Mouse (Mus musculus): Measurements from ENCODE around the gene Aknad1. TPM values are rescaled to one million over a fixed set of nuclear protein-coding genes. Genes with fewer than 3 reads are reported as not detected.
A peak's percentile ranks its signal among the peaks of the same experiment; 100 is the strongest.

Gene Aknad1
- polyA plus RNA-seq, 1 experiment from 2014 or later, result 0.16 TPM

DNA sequence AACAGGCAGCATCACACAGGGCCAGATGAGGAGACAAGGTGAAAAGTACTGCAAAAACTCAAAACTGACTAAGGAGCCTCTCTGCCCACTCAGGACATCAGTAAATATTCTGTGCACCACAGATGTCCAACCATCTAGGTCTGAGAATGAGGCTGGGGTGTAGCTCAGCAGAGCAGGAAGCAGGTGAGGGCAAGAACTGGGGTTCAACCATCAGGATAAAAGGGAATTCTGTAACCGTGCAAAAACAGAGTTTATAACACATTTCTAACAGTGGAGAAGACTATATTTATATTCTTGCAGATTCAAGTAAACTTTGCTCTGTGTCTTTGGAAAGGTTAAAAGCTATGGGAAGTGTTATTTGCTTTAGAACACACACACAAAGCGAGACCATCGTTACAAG, 19.7 kb upstream of the Aknad1 start:
- Histone ChIP-seq H3K9ac (ENCODE audit: low read depth, low read length) (no peak overlapping the region), H3K9me3 (ENCODE audit: control insufficient read depth) (no peaks in the 10 kb centered on the region), H3K4me3 (ENCODE audit: low read depth, low read length) (no peak overlapping the region), H3K27ac (ENCODE audit: low read depth, low read length) (no peak overlapping the region), H3K4me2 (replicated peaks; ENCODE audit: low read depth) (peak overlapping the region; percentile 82; the same call in 1 of the 2 replicates), H3K27me3 (replicated peaks; ENCODE audit: control insufficient read depth, insufficient read depth, low read length) (no peaks in the 10 kb centered on the region), H3K36me3 (ENCODE audit: control insufficient read depth, insufficient read depth) (no peaks in the 10 kb centered on the region), H3K4me1 (replicated peaks; ENCODE audit: control insufficient read depth, insufficient read depth, low read length) (peaks cover 11% of the 10 kb centered on the region)
- TF ChIP-seq CTCF (IDR thresholded peaks at IDR 0.05; ENCODE audit: low read depth), result no peak
- 58% methylated on average over 3 of the region's 3 CpGs for WGBS
- no peak for ATAC-seq

DNA sequence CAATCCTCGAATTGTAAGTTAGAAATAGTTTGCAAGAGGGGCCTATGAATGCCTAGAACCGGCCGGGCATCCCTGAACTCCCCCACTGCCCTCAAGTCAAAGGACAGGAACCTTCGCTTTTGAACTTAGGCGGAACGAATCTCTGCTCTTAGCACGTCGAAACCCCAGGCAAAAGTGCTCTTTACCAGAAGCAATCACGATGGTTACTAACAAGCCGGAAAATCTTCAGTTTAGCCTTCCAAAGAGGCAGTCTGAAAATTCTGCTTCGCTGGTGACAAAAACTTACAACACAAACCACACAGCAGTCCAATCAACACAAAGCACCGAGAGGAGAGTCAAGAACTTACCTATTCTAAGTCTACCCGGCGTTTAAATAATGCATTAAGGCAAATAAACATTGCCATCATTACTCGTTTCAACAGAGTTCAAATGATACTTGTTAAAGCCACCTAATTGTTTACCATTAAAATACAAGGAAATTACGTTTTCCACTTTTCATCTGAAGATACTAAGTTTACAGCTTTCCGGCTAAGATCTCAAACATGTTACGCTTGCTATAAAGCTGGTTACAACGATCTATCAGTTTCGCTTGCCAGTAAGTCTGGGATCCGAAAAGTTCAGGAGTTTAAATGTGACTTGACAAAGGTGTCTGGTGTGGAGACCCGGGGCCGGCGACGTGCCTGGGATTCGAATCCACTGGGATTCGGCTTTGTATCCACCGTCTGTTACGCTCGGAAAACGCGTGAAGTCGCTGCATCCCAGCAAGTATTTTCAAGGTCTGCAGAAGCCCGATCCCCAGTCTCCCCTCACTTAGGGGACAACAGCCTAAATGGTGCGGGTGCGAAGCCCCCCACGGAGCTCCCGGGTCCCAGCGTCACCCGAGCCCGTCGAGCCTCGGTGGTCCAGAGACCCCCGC, 18.1 kb upstream of the Aknad1 start:
- Histone ChIP-seq H3K4me1 (replicated peaks; ENCODE audit: control insufficient read depth, insufficient read depth, low read length) (peaks cover 11% of the 10 kb centered on the region), H3K9me3 (ENCODE audit: control insufficient read depth) (no peaks in the 10 kb centered on the region), H3K27me3 (replicated peaks; ENCODE audit: control insufficient read depth, insufficient read depth, low read length) (no peaks in the 10 kb centered on the region), H3K27ac (ENCODE audit: low read depth, low read length) (peak overlapping the region; percentile 93), H3K4me3 (ENCODE audit: low read depth, low read length) (peak overlapping the region; percentile 89), H3K4me2 (replicated peaks; ENCODE audit: low read depth) (peak overlapping the region; percentile 82), H3K9ac (ENCODE audit: low read depth, low read length) (peak overlapping the region; percentile 75), H3K36me3 (ENCODE audit: control insufficient read depth, insufficient read depth) (no peaks in the 10 kb centered on the region; the same call in 1 of the 2 replicates)
- TF ChIP-seq CTCF (IDR thresholded peaks at IDR 0.05; ENCODE audit: low read depth), result peak; percentile 64
- 1% methylated on average over 42 of the region's 44 CpGs for WGBS
- ATAC-seq, result 0 out of 2 replicates have a peak, but pooled peaks have one; percentile 3

DNA sequence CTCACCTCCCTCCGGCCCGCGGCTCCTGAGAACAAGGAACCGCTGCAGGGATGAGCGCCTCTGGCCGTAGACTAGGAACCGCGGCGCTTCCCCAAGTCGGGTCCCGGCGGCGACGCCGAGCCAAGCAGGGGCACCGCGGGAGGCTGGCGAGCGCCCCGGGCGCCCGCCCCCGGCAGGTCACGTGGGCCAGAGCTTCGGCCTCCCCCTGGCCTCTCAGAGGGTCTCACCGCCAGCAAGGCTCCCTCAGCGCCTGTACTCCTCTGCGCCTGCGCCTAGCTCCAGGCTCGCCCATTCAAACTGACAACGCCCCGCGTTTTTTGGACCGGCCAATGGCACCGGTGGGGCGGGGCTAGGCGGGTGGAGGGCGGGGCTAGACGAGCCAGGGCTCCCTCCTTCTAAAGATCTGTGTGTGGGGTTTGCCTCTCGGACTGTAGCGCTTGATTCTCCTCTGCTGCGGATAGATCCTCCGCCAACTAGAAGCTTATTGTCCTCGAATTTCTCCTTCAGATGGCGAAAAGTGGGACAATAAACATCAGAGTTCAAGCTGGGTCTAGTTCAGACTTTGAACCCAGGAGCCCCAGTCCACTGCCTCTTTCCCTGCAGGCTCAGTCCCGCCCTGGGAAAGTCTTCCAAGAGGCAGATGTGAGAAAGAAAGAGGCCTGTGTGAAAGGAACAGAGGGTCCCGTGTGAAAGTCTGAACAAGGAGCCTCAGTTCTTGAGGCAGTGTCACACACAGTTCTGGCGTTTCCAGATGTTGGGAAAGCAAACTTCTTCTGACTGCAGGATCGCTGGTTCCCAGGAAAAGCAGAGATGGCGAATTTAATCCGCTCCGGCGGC, 17.2 kb upstream of the Aknad1 start, which contains the start of gene Gpsm2:
TSS of gene Gpsm2 (minus strand) at position 274 of the 837 bp plus-strand sequence.
- H3K9ac ChIP-seq (ENCODE audit: low read depth, low read length), result peak within 1 kb of the TSS; percentile 75
- peaks cover 11% of the 10 kb centered on the region; the same call in 1 of the 2 replicates for H3K4me1 ChIP-seq (replicated peaks; ENCODE audit: control insufficient read depth, insufficient read depth, low read length)
- H3K4me3 ChIP-seq (ENCODE audit: low read depth, low read length), result peak within 1 kb of the TSS; percentile 89
- peak within 1 kb of the TSS; percentile 82 for H3K4me2 ChIP-seq (replicated peaks; ENCODE audit: low read depth)
- no peaks in the 10 kb centered on the region; the same call in 1 of the 2 replicates for H3K36me3 ChIP-seq (ENCODE audit: control insufficient read depth, insufficient read depth)
- TF ChIP-seq CTCF (IDR thresholded peaks at IDR 0.05; ENCODE audit: low read depth), result no peak
- H3K9me3 ChIP-seq (ENCODE audit: control insufficient read depth), result no peaks in the 10 kb centered on the region
- H3K27ac ChIP-seq (ENCODE audit: low read depth, low read length), result peak within 1 kb of the TSS; percentile 93
- 3% methylated on average over 53 of the region's 53 CpGs for WGBS
- no peaks in the 10 kb centered on the region for H3K27me3 ChIP-seq (replicated peaks; ENCODE audit: control insufficient read depth, insufficient read depth, low read length)
- peak; percentile 95 for ATAC-seq

DNA sequence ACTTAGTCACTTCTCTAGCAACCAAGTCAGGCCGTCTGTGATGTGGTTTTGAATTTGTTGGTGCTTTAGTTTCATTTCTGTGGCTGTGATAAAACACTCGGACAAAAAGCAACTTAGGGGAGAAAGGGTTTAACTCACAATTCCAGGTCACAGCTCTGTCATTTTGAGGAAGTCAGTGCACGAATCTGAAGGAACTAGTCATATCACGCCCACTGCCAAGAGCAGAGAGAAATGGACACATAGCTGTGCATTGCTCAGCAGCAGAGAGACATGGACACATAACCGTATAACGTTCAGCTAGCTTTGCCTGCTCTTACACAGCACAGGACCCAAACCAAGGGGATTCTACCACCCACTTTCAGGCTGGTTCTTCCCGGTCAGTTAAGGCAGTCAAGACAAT, 13.0 kb upstream of the Aknad1 start:
- H3K4me2 ChIP-seq (replicated peaks; ENCODE audit: low read depth), result no peak overlapping the region
- no peak for TF ChIP-seq CTCF (IDR thresholded peaks at IDR 0.05; ENCODE audit: low read depth)
- 89% methylated on average over 7 of the region's 7 CpGs for WGBS
- H3K4me1 ChIP-seq (replicated peaks; ENCODE audit: control insufficient read depth, insufficient read depth, low read length), result peaks cover 4% of the 10 kb centered on the region; the same call in 1 of the 2 replicates
- no peaks in the 10 kb centered on the region for H3K9me3 ChIP-seq (ENCODE audit: control insufficient read depth)
- H3K9ac ChIP-seq (ENCODE audit: low read depth, low read length), result no peak overlapping the region
- no peak overlapping the region for H3K4me3 ChIP-seq (ENCODE audit: low read depth, low read length)
- no peak overlapping the region for H3K27ac ChIP-seq (ENCODE audit: low read depth, low read length)
- H3K27me3 ChIP-seq (replicated peaks; ENCODE audit: control insufficient read depth, insufficient read depth, low read length), result no peaks in the 10 kb centered on the region
- ATAC-seq, result no peak
- no peaks in the 10 kb centered on the region; the same call in 1 of the 2 replicates for H3K36me3 ChIP-seq (ENCODE audit: control insufficient read depth, insufficient read depth)

DNA sequence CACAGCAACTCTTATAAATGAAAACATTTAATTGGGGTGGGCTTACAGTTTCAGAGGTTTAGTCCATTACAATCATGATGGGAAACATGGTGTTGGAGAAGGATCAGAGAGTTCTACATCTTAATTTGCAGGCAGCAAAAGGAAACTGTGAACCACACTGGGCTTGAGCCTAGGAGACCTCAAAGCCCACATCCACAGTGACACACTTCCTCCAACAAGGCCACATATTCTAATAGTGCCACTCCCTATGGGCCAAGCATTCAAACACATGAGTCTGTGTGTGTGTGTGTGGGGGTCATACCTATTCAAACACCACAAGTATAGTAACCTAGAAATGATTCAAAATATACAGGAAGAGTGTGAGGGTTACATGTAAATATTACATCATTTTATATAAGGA, 12.1 kb upstream of the Aknad1 start:
- Histone ChIP-seq H3K9me3 (ENCODE audit: control insufficient read depth) (no peaks in the 10 kb centered on the region), H3K36me3 (ENCODE audit: control insufficient read depth, insufficient read depth) (no peaks in the 10 kb centered on the region; the same call in 1 of the 2 replicates), H3K4me2 (replicated peaks; ENCODE audit: low read depth) (no peak overlapping the region), H3K27ac (ENCODE audit: low read depth, low read length) (no peak overlapping the region), H3K4me1 (replicated peaks; ENCODE audit: control insufficient read depth, insufficient read depth, low read length) (peaks cover 4% of the 10 kb centered on the region; the same call in 1 of the 2 replicates), H3K9ac (ENCODE audit: low read depth, low read length) (no peak overlapping the region), H3K4me3 (ENCODE audit: low read depth, low read length) (no peak overlapping the region), H3K27me3 (replicated peaks; ENCODE audit: control insufficient read depth, insufficient read depth, low read length) (no peaks in the 10 kb centered on the region)
- TF ChIP-seq CTCF (IDR thresholded peaks at IDR 0.05; ENCODE audit: low read depth), result no peak
- ATAC-seq, result no peak

DNA sequence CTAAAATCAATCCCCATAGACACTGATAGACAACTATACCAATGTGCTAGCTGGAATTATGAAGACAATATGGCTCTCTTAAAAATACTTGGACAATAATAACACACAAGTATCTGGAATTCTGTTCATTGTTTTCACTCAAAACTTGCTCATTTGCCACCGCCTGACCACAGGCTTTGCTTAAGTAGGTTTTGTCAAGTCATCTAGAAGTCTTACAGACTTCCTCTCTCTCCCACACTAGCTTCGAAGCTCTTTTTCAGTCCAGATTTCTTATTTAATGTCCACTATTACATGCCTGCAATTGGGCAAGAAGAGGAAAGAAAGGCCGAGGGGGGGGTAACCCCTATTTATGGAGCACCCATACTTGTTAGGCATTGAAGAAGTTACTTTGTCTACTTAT, 11.7 kb upstream of the Aknad1 start:
- no peak overlapping the region for H3K27ac ChIP-seq (ENCODE audit: low read depth, low read length)
- no peaks in the 10 kb centered on the region for H3K9me3 ChIP-seq (ENCODE audit: control insufficient read depth)
- H3K4me2 ChIP-seq (replicated peaks; ENCODE audit: low read depth), result no peak overlapping the region
- 87% methylated on average over 3 of the region's 3 CpGs for WGBS
- ATAC-seq, result no peak
- 0 out of 2 replicates have a peak, but pooled peaks cover under 1% of the 10 kb centered on the region for H3K4me1 ChIP-seq (replicated peaks; ENCODE audit: control insufficient read depth, insufficient read depth, low read length)
- no peak overlapping the region for H3K4me3 ChIP-seq (ENCODE audit: low read depth, low read length)
- no peaks in the 10 kb centered on the region for H3K27me3 ChIP-seq (replicated peaks; ENCODE audit: control insufficient read depth, insufficient read depth, low read length)
- no peaks in the 10 kb centered on the region; the same call in 1 of the 2 replicates for H3K36me3 ChIP-seq (ENCODE audit: control insufficient read depth, insufficient read depth)
- H3K9ac ChIP-seq (ENCODE audit: low read depth, low read length), result no peak overlapping the region
- TF ChIP-seq CTCF (IDR thresholded peaks at IDR 0.05; ENCODE audit: low read depth), result no peak
